Mouse (Mus musculus): Measurements from ENCODE around the gene Zfp949.

DNA sequence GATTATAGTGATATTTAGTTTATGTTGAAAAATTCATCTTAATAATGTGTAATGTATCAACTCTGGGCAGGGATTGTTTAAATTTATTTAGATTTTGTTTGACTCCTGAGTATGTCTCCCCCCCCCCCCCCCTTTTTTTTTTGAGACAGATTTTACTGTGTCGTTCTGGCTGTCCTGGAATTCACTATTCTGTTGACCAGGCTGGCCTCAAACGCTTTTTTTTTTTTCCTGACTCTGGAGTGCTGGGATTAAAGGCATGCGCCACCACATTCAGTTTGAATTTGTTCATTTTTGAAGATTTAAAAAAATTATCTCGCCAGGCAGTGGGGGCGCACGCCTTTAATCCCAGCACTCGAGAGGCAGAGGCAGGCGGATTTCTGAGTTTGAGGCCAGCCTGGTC, 1.2 kb upstream of the Zfp949 start:
- no peak for TF ChIP-seq CTCF (IDR thresholded peaks at IDR 0.05; ENCODE audit: borderline replicate concordance, insufficient read depth, low read length)
- no peak for TF ChIP-seq POLR2A (IDR thresholded peaks at IDR 0.05; ENCODE audit: low read depth, low read length)
